Mouse (Mus musculus) ovary, postnatal 14 days (tissue): ENCODE results near the gene Sgf29.

Source experiments
- DNase-seq: peaks from one replicate; pipeline ENCODE4 v3.0.0; 2022; ENCODE audit warnings: low spot score

The Sgf29 gene

GRCm38 (mm10) chr7:126707442-126708174, 58.5 kb downstream of the Sgf29 start, which contains the start of gene Coro1a:
Gene Coro1a (minus strand): TSS chr7:126707787.
- DNase-seq: no peak

GRCm38 (mm10) chr7:126708175-126708952, 59.3 kb downstream of the Sgf29 start:
- DNase-seq: no peak

DNA sequence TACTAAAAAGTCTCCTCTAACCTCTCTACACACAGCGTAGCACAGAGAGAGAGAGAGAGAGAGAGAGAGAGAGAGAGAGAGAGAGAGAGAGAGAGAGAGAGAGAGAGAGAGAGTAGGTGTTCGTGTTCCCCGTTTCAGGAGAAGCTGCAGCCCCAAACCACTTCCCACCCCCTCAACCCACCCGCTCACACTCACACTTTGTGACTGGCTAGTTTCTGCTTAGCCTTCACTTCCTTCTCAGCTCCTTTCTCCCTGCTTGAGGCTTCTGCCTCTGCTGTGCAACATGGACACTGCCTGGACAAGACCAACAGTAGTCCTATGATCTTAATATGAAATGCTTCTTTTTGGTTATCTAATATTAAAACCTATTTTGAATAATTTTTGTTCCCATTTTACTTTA, 61.2 kb downstream of the Sgf29 start:
- no peak for DNase-seq

GRCm38 (mm10) chr7:126711910-126712309, 62.8 kb downstream of the Sgf29 start:
- DNase-seq: no peak

GRCm38 (mm10) chr7:126715679-126716078, 66.6 kb downstream of the Sgf29 start:
- no peak for DNase-seq

GRCm38 (mm10) chr7:126717566-126717965, 68.5 kb downstream of the Sgf29 start:
- no peak for DNase-seq

DNA sequence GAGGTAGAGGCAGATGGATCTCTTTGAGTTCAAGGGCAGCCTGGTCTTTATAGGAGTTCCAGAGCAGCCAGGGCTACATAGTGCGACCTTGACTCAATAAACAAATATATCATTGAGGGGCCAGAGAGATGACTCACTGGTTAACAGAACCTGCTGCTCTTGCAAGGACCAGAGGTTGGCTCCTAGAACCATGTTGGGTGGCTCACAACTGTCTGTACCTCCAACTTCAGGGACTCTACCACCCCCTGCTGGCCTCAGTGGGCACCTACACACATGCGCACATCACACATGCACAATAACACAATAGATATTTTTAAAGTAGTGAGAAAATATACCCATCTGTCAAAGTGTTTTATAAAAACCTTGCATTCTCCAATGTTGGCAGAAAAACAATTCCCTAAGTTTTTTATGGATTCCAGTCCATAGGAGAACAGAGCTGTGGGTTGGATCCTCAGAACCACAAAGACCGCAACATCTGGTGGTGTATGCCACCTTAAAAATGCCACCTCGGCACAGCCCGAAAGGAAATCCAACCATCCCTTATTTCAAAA, 69.8 kb downstream of the Sgf29 start:
- DNase-seq: no peak

- no peak for DNase-seq
These were observed 72.5 kb downstream of the Sgf29 start for GRCm38 (mm10) chr7:126721635-126722034.
